ENCODE assay signal across 9 mouse cellular contexts in the genomic region with DNA sequence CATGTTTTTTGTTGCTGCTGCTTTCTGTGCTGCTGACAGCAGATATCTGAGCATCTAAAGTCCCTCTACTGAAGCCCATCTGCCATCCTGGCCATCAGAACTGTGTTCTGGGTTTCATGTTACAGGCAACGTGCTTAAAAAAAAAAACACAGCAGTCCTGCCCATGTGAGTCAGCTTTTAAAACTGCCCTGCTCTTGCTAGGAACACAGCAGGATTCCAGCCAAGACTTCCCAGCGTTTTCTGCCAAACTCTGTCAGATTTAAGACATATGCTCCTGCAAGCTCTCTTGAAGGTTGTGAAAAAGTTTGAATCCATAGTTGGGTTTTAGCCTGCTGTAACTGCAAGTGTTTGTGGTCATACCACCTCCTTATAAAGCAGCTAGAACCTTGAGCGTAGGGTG. TPM values are rescaled to one million over a fixed set of nuclear protein-coding genes. Genes with fewer than 3 reads are reported as not detected.
DNase-seq lines count a peak whose midpoint lies in the region; ATAC-seq and TF ChIP-seq lines count a peak whose summit lies in the region.
"Had no signal": no experiment of that assay in that cellular context is flagged by ENCODE, and none has a peak within 500 bp of the region (broad histone marks: within the 10 kb centered on the region; RNA-seq: fewer than 3 reads in every experiment).

A gene (plus strand): TSS at position 298 of the 400 bp plus-strand sequence.

- H3K27me3 ChIP-seq in limb, embryonic 14.5 days (ENCODE audit: control insufficient read depth, insufficient read depth, low read length) = no peaks in the 10 kb centered on the region
- H3K27me3 ChIP-seq in stomach, postnatal 0 days (ENCODE audit: control insufficient read depth, insufficient read depth, low read length) = no peaks in the 10 kb centered on the region

- peak; percentile 11 to 19 for DNase-seq in layer of hippocampus, adult 2 months (ENCODE audit: low spot score in 2 of 2)
- no peak for DNase-seq in layer of hippocampus, postnatal 25 days (ENCODE audit: extremely low spot score in 1 of 2, low spot score in 1 of 2)
- peak; percentile 23 for DNase-seq in forelimb bud, embryonic 11.5 days (ENCODE audit: low read depth, low spot score)
- peak; percentile 17 to 45 for DNase-seq in kidney, adult 8-10 months
- peak; percentile 76 for DNase-seq in limb, embryonic 14.5 days (ENCODE audit: low spot score)
- peak; percentile 18 for DNase-seq in stomach, postnatal 0 days (ENCODE audit: low spot score)
- DNase-seq in cerebellum, adult 11-12 months = no peak
- DNase-seq in thymus, adult 18-20 months = no peak

- H3K4me3 ChIP-seq in layer of hippocampus, adult 2 months = no peak within 1 kb of the TSS
- H3K4me3 ChIP-seq in limb, embryonic 14.5 days (replicated peaks; ENCODE audit: low read length) = no peak within 1 kb of the TSS
- H3K4me3 ChIP-seq in stomach, postnatal 0 days (ENCODE audit: low read depth, low read length) = no peak within 1 kb of the TSS

- whole genome bisulfite sequencing in limb, embryonic 14.5 days = 13% methylated on average over 3 of the region's 3 CpGs
- WGBS in stomach, postnatal 0 days = 14% methylated on average over 3 of the region's 3 CpGs

- H3K27ac ChIP-seq in layer of hippocampus, adult 2 months = peak within 1 kb of the TSS; percentile 53; the same call in 1 of the 2 replicates
- H3K27ac ChIP-seq in limb, embryonic 14.5 days (replicated peaks; ENCODE audit: low read depth, low read length) = peak within 1 kb of the TSS; percentile 48; the same call in 1 of the 2 replicates
- no peak within 1 kb of the TSS for H3K27ac ChIP-seq in stomach, postnatal 0 days (replicated peaks)

- no peaks in the 10 kb centered on the region for H3K9me3 ChIP-seq in limb, embryonic 14.5 days (ENCODE audit: control insufficient read depth, low read length)
- no peaks in the 10 kb centered on the region for H3K9me3 ChIP-seq in stomach, postnatal 0 days (ENCODE audit: control insufficient read depth, low read length)

- TF ChIP-seq CTCF in layer of hippocampus, adult 2 months (conservative IDR thresholded peaks at IDR 0.05) = no peak
- no peak for TF ChIP-seq CTCF in stomach, postnatal 0 days (IDR thresholded peaks at IDR 0.05; ENCODE audit: low read depth)

- no peak for TF ChIP-seq EP300 in stomach, postnatal 0 days (optimal IDR thresholded peaks at IDR 0.05)

- H3K4me1 ChIP-seq in limb, embryonic 14.5 days (ENCODE audit: control insufficient read depth, insufficient read depth, low read length) = no peaks in the 10 kb centered on the region
- H3K4me1 ChIP-seq in stomach, postnatal 0 days (replicated peaks; ENCODE audit: control insufficient read depth, insufficient read depth) = no peaks in the 10 kb centered on the region

- no peak for ATAC-seq in limb, embryonic 14.5 days (ENCODE audit: low FRiP score, low read depth)
- no peak for ATAC-seq in stomach, postnatal 0 days (ENCODE audit: low FRiP score, low TSS enrichment)

- H3K9ac ChIP-seq in limb, embryonic 14.5 days (ENCODE audit: low read depth, low read length, severe bottlenecking) = no peak within 1 kb of the TSS
- H3K9ac ChIP-seq in stomach, postnatal 0 days (ENCODE audit: low read length) = no peak within 1 kb of the TSS

- H3K4me2 ChIP-seq in limb, embryonic 14.5 days (replicated peaks; ENCODE audit: low read depth, low read length, severe bottlenecking) = peak within 1 kb of the TSS; percentile 16; the same call in 1 of the 2 replicates
- 0 out of 2 replicates have a peak within 1 kb of the TSS, but pooled peaks have one; percentile 5 for H3K4me2 ChIP-seq in stomach, postnatal 0 days (replicated peaks; ENCODE audit: low read depth)

- no peaks in the 10 kb centered on the region for H3K36me3 ChIP-seq in limb, embryonic 14.5 days (ENCODE audit: control insufficient read depth, insufficient read depth, low read length)
- H3K36me3 ChIP-seq in stomach, postnatal 0 days (ENCODE audit: control insufficient read depth, insufficient read depth, low read length) = no peaks in the 10 kb centered on the region

- no peak for TF ChIP-seq POLR2A in limb, embryonic 14.5 days (IDR thresholded peaks at IDR 0.05; ENCODE audit: borderline replicate concordance, extremely low read depth, insufficient read depth, insufficient read length)

RNA-seq across cellular contexts. Expression of the gene that starts here (rescaled TPM):
- 1 to 10 TPM; 2.7 to 2.9 TPM for total RNA-seq in layer of hippocampus, adult 2 months (2021)
- 1 to 10 TPM; 1.7 to 4.2 TPM for total RNA-seq in layer of hippocampus, postnatal 25 days (2021)
- polyA plus RNA-seq in limb, embryonic 14.5 days (2012; rRNA removed) = 7.2 and 9.1 TPM in 2 replicates
- 7.7 and 8.0 TPM in 2 replicates for polyA plus RNA-seq in limb, embryonic 14.5 days (2014; fragmentation: Nextera tagmentation; extraction: Ambion mirVana)
- polyA plus RNA-seq in stomach, postnatal 0 days (2015; fragmentation: Nextera tagmentation; extraction: Ambion mirVana) = 3.4 and 4.1 TPM in 2 replicates
- total RNA-seq: hematopoietic stem cell, adult 5-6 weeks had no signal

Comparison
In these comparisons a context has a peak if more than half of its experiments do, and no peak if none do; other contexts are left out.
1. DNase-seq: peak in layer of hippocampus, adult 2 months (2 of 2), forelimb bud, embryonic 11.5 days (single experiment), kidney, adult 8-10 months (2 of 2), limb, embryonic 14.5 days (single experiment) and stomach, postnatal 0 days (single experiment); none in layer of hippocampus, postnatal 25 days (0 of 2), cerebellum, adult 11-12 months (single experiment) and thymus, adult 18-20 months (0 of 2).